Mouse (Mus musculus) lung, postnatal 36 days (tissue): Measurements from ENCODE around the gene Asap3.
A peak's percentile ranks its signal among the peaks of the same experiment; 100 is the strongest.

ENCODE experiments used
- DNase-seq: peaks from one replicate; pipeline ENCODE4 v3.0.0; 2022; ENCODE audit warnings: mixed read lengths

Asap3 gene

GRCm38 (mm10) chr4:136206033-136206893 is at the start of gene Asap3:
TSS of gene Asap3 (plus strand) at chr4:136206365.
- DNase-seq = peak; percentile 98

- DNase-seq = no peak
These were observed 47.7 kb upstream of the Asap3 start for GRCm38 (mm10) chr4:136158498-136158897.

GRCm38 (mm10) chr4:136159802-136160397 is 46.3 kb upstream of the Asap3 start:
- peak; percentile 87 for DNase-seq

GRCm38 (mm10) chr4:136163448-136163847 is 42.7 kb upstream of the Asap3 start:
- peak; percentile 91 for DNase-seq

GRCm38 (mm10) chr4:136164981-136165380 is 41.2 kb upstream of the Asap3 start:
- DNase-seq = no peak

GRCm38 (mm10) chr4:136167701-136168100 is 38.5 kb upstream of the Asap3 start:
- DNase-seq = no peak

- no peak for DNase-seq
These were observed 35.8 kb upstream of the Asap3 start for GRCm38 (mm10) chr4:136170401-136170800.

GRCm38 (mm10) chr4:136171455-136171854 is 34.7 kb upstream of the Asap3 start:
- DNase-seq = no peak

- peak; percentile 81 for DNase-seq
These were observed 34.1 kb upstream of the Asap3 start, which contains the start of gene E2f2 for GRCm38 (mm10) chr4:136172011-136172541. TSS of gene E2f2 (plus strand) at chr4:136172394.

GRCm38 (mm10) chr4:136172542-136173209 is 33.5 kb upstream of the Asap3 start:
- DNase-seq = peak; percentile 66

GRCm38 (mm10) chr4:136173210-136173715 is 32.9 kb upstream of the Asap3 start:
- DNase-seq = no peak

- peak; percentile 80 for DNase-seq
These were observed 31.7 kb upstream of the Asap3 start for GRCm38 (mm10) chr4:136174216-136175193.

- no peak for DNase-seq
These were observed 30.1 kb upstream of the Asap3 start for GRCm38 (mm10) chr4:136176022-136176552.

- DNase-seq = no peak
These were observed 28.9 kb upstream of the Asap3 start for GRCm38 (mm10) chr4:136177244-136177611.

- peak; percentile 86 for DNase-seq
These were observed 28.3 kb upstream of the Asap3 start for GRCm38 (mm10) chr4:136177612-136178474.

GRCm38 (mm10) chr4:136178475-136178921 is 27.7 kb upstream of the Asap3 start:
- peak; percentile 43 for DNase-seq

- DNase-seq = peak; percentile 83
These were observed 26.7 kb upstream of the Asap3 start for GRCm38 (mm10) chr4:136179456-136179855.

GRCm38 (mm10) chr4:136179998-136180397 is 26.2 kb upstream of the Asap3 start:
- DNase-seq = peak; percentile 94

GRCm38 (mm10) chr4:136180408-136181330 is 25.5 kb upstream of the Asap3 start:
- peak; percentile 95 for DNase-seq
